Mouse (Mus musculus): ENCODE measurements at regions not wholly inside any gene's neighbourhood (a gene's known extent, or its start where the extent isn't known, plus 50 kb on each side); places are given as distances from the start of the nearest gene placed in this dataset.
A peak's percentile ranks its signal among the peaks of the same experiment; 100 is the strongest.

DNA sequence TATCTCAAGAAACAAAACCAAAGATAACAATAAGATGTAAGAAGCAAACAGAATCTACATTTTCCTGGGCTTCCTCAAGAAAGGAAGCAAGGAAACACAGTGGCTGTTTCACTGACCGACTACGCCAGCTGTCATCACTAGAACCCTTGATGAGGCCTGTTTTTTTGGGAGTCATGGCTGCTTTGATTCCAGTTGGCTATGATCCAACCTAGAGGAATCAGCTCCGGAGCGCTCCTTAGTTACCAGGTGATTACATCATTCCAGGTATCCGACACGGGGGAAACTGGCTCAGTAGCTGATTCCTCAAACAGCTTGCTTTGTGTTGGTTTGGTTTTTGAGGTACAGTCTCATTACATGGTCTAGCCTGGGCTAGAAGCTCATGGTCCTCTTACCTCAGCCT lies 84.1 kb upstream of the Galnt15 start:
- DNase-seq (ENCODE audit: low spot score in 2 of 2) = no peak

GRCm38 (mm10) chr14:31945125-31945524 lies 83.7 kb upstream of the Galnt15 start:
- DNase-seq (ENCODE audit: low spot score in 2 of 2) = no peak

GRCm38 (mm10) chr14:31946032-31946431 lies 82.8 kb upstream of the Galnt15 start:
- no peak for DNase-seq (ENCODE audit: low spot score in 2 of 2)

- no peak for DNase-seq (ENCODE audit: low spot score in 2 of 2)
Measured at GRCm38 (mm10) chr14:31947246-31947645, 81.5 kb upstream of the Galnt15 start.

DNA sequence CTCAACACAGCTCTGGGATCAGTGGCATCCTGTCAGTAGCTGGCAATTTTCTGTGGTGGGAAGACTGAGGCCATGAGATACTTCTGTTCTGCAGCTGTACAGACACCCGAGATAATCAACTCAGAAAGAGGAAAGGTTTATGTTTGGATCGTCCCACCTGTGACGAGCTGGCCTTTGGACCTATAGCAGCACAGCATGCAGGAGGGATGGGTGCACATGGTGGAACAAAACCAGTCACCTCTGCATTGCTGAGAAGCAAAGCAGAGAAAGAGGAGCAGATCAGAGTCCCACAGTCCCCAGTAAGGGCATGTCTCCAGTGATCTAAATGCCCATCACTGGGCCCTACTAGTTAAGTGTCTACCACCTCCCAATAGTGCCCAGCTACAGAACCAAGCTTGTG lies 76.9 kb upstream of the Galnt15 start:
- DNase-seq (ENCODE audit: low spot score in 2 of 2) = no peak

DNA sequence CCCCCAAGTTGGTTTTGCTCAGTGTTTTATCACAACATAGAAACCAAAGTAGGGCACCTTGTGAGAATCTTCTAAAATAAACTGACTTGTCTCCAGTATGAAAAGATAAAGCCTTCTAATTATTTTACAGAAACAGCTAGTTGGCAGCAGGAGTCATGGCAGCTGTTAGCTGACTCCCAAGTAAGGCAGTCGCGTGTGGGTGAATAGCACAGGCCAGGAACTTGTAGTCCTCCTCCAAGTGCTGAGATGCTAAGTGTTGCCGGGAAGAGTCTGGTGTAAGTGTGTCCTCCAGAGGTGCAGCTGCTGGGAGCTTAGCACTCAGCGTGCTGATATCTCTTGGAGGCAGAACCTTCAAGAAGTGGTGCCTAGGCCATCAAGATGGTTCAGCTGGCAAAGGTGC lies 75.0 kb upstream of the Galnt15 start:
- no peak for DNase-seq (ENCODE audit: low spot score in 2 of 2)

DNA sequence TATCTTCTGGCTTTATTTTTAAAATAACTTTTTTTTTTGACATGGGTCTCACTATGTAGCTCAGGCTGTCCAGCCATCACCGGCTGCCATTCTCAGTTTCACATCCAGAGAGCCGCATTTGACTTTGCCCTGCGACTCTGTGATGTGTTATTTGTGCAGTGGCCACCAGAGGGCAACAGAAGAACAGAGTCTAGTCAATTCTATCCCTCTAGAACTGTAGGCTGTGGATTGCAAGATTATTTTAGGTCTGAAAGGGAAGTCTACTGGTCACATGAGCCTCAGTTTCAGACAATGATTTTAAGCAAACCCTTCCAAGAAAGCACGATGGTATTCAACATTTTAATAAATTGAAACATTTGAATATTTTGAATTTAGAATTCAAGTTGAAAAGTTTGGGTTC lies 73.8 kb upstream of the Galnt15 start:
- peak; percentile 58 to 87 for DNase-seq (ENCODE audit: low spot score in 2 of 2)

DNA sequence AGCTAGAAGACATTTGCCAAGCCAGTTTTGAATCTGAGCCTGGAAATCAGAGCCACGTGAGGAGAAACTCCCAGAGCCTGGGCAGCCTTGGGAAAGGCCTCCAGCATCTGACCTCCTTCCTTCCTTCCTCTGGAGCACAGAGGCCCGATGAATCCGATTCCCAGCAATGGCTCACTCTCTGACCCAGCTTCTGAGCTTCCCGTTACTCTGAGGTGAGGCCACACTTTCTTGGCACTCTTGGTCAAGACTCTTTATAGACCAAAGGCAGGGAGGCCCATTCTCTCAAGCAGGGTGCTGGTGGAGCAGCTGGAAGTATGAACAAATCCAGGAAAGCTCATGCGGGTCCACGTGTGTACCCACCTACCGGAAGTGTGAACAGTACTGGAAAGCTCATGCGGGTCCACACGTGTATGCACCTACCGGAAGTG lies 71.6 kb upstream of the Galnt15 start:
- no peak for DNase-seq (ENCODE audit: low spot score in 2 of 2)

GRCm38 (mm10) chr14:31960201-31960854 lies 68.5 kb upstream of the Galnt15 start:
- DNase-seq (ENCODE audit: low spot score in 2 of 2) = peak in 1 of 2 experiments; percentile 44

GRCm38 (mm10) chr14:31961442-31961841 lies 67.3 kb upstream of the Galnt15 start:
- no peak for DNase-seq (ENCODE audit: low spot score in 2 of 2)

DNA sequence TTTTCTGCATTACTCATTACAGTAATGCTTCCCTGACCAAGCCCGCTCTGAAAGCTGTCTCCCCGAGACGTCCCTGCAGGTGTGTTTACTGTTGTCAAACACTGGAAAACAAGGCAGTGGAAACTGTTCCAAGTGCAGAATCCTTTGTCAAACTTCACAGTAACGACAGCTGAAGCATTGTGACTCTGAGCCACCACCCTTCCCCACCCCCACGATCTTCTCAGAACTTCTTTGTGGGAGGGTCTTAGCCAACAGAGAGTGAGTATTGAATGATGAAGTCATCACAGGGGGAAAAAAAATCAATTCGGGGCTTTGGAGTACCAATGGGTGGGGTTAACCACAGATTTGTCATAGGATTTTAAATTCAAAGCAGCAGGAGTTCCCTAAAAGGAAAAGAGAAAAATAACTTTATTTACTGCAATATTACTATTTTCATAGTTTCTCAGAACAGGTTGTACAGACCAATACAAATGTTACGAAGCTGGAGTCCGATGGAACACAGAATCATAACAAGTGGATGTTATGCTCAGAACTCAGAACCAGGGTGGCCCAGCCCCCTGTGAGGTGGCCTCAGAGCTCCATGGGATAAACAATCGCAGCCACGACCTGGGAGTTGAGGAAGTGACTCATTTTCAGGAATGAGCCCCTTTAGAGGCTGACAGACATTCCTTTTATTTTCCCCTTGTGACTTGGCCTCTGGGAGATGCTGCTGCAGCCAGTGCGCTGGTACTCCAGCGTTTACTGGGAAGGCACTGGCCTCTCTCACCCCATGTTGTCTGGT lies 65.5 kb upstream of the Galnt15 start:
- no peak for DNase-seq (ENCODE audit: low spot score in 2 of 2)

- no peak for DNase-seq (ENCODE audit: low spot score in 2 of 2)
Measured at GRCm38 (mm10) chr14:31964076-31964475, 64.7 kb upstream of the Galnt15 start.

GRCm38 (mm10) chr14:31964831-31965230 lies 64.0 kb upstream of the Galnt15 start:
- no peak for DNase-seq (ENCODE audit: low spot score in 2 of 2)

DNA sequence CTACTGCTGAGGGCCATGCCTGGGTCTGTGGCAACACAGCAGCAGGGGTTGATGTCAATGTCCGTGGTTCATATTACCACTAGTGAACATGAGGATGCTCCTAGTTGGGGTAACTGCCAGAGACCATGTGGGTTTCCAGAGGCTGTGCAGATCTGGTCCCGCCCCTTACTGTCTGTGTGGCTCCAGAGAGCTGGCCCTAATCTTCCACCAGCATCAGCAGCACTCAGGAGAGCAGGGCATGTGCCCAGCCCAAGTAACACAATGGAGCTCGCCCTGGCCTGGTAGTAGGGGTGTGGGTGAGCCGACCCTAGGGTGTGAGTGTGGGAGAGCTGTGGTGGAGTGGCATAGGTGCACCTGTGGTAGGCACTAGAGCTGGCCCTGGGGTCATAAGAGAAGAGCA lies 59.3 kb upstream of the Galnt15 start:
- DNase-seq (ENCODE audit: low spot score in 2 of 2) = no peak

- DNase-seq (ENCODE audit: low spot score in 2 of 2) = no peak
Measured at GRCm38 (mm10) chr14:31970245-31970830, 58.5 kb upstream of the Galnt15 start.

DNA sequence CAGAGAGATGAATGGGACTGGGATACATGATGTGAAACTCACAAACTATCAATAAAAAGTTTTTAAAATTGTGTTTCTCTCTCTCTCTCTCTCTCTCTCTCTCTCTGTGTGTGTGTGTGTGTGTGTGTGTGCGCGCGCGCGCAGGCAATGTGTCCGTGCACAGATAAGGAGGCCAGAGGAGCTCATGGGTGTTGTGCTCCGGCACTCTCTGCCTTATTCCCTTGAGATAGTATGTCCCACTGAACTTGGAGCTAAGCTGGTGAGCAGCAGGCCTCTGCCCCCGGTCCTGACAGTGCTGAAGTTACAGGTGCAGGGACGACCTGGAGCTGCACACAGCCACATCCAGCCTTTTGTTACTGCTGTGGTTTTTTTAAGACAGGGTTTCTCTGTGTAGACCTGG lies 57.9 kb upstream of the Galnt15 start:
- DNase-seq (ENCODE audit: low spot score in 2 of 2) = no peak

GRCm38 (mm10) chr14:31973702-31974101 lies 55.1 kb upstream of the Galnt15 start:
- DNase-seq (ENCODE audit: low spot score in 2 of 2) = no peak

DNA sequence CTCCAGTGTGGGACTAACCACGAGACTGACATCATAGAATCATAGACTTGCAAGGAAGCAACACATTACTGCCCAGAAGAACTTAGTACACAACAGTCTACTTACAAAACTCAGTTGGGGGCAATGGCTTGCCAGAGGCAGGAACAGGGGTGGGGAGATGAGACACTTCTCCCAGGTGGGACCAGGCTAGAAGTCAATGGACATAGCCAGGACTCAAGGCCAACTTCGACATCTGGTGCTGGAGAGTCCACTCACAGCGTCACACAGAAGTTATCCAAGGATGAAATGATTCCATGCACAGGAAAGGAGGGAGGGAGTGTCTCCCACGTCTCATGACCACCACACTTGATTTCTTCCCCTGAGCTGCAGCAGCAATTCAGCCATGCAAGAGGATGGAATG lies 50.6 kb upstream of the Galnt15 start:
- DNase-seq (ENCODE audit: low spot score in 2 of 2) = no peak

DNA sequence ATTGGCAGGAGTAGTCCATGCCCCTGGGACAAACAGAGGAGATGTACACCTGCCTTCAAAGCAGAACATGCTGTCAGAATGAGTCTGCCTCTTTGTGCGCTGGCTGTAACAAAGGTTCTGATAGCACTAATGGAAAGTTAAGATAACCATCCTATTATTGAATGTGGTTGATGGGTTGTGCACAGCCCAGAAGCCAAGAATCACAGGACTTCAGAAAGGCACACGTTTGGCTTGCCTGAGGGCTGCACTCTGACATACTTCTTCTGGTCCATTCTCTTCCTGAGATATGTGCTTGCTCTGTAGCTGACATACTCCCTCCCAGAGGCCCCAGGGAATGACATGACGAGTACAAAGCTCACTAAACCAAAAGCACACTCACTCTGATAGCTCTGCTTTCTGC lies 50.1 kb upstream of the Galnt15 start:
- DNase-seq (ENCODE audit: low spot score in 2 of 2) = no peak

Measured in urinary bladder, postnatal 4 days (tissue).